Mouse (Mus musculus) CH12.LX (cell line): ENCODE measurements at regions not wholly inside any gene's neighbourhood (a gene's known extent, or its start where the extent isn't known, plus 50 kb on each side); places are given as distances from the start of the nearest gene placed in this dataset.

Source experiments
- DNase-seq: peaks from one replicate; pipeline ENCODE4 v3.0.0-alpha.2; 2013; ENCODE audit errors: extremely low read depth
- H3K27ac ChIP-seq: 2 replicates; pipeline ENCODE4 v1.5.1; 2012; ENCODE audit warnings: low read depth, mild to moderate bottlenecking, control low read depth, moderate library complexity; ENCODE audit not compliant: insufficient read depth
- H3K27me3 ChIP-seq: replicated peaks from 2 replicates; pipeline ENCODE3; 2012; ENCODE audit warnings: inconsistent platforms
- H3K36me3 ChIP-seq, 2 experiments: replicated peaks in 1 of 2; 2 replicates each; pipeline versions ENCODE3 to v1.6.1; 2012; ENCODE audit warnings: inconsistent platforms in 1 of 2, low read length in 1 of 2, mild to moderate bottlenecking in 1 of 2, mixed read lengths in 1 of 2, moderate library complexity in 1 of 2; ENCODE audit not compliant: control insufficient read depth in 1 of 2, insufficient read depth in 1 of 2
- H3K4me1 ChIP-seq, 2 experiments: 2 replicates each; pipeline ENCODE4 v1.6.1; 2012; ENCODE audit warnings: inconsistent platforms in 1 of 2, moderate library complexity in 1 of 2; ENCODE audit not compliant: insufficient read depth in 2 of 2, control insufficient read depth in 1 of 2
- H3K4me2 ChIP-seq: 2 replicates; pipeline ENCODE4 v1.6.1; 2012; ENCODE audit warnings: low read depth, mild to moderate bottlenecking, control low read depth; ENCODE audit not compliant: poor library complexity, insufficient read depth, severe bottlenecking
- H3K4me3 ChIP-seq, 3 experiments: fragments of 150-350 bp in 1 of 3; sonication (generic) in 1 of 3; replicated peaks in 1 of 3; 2 replicates each; pipeline versions ENCODE3 to v1.5.1; 2011 to 2012; ENCODE audit warnings: low read depth in 2 of 3, low read length in 2 of 3, mild to moderate bottlenecking in 2 of 3, moderate library complexity in 2 of 3, control low read depth in 1 of 3, improper control_type of control experiment in 1 of 3, inconsistent platforms in 1 of 3, mixed read lengths in 1 of 3; ENCODE audit not compliant: poor library complexity in 1 of 3
- H3K79me2 ChIP-seq: replicated peaks from 2 replicates; pipeline ENCODE4 v1.6.1; 2012; ENCODE audit warnings: mild to moderate bottlenecking, moderate library complexity; ENCODE audit not compliant: control insufficient read depth, poor library complexity, insufficient read depth, severe bottlenecking; ENCODE audit errors: extremely low read depth
- H3K9ac ChIP-seq: 2 replicates; pipeline ENCODE4 v1.6.1; 2012; ENCODE audit warnings: low read depth, mild to moderate bottlenecking, control low read depth, moderate library complexity; ENCODE audit not compliant: insufficient read depth
- H3K9me3 ChIP-seq: replicated peaks from 2 replicates; pipeline ENCODE3; 2012; ENCODE audit warnings: low read length, inconsistent platforms, mixed read lengths
- CHD2 ChIP-seq: IDR thresholded peaks from 2 replicates; pipeline ENCODE4 v1.6.1; 2011; ENCODE audit warnings: low read length, improper control_type of control experiment
- E2F4 ChIP-seq: IDR thresholded peaks from 2 replicates; pipeline ENCODE4 v1.6.1; 2011; ENCODE audit warnings: low read depth, low read length, improper control_type of control experiment; ENCODE audit not compliant: insufficient replicate concordance
- EP300 ChIP-seq: IDR thresholded peaks from 2 replicates; pipeline ENCODE4 v1.6.1; 2011; ENCODE audit warnings: low read length, improper control_type of control experiment
- ETS1 ChIP-seq: conservative IDR thresholded peaks from 2 replicates; pipeline ENCODE4 v1.6.1; 2012; ENCODE audit warnings: low read depth, mild to moderate bottlenecking, inconsistent platforms, low read length, improper control_type of control experiment, moderate library complexity
- HCFC1 ChIP-seq: IDR thresholded peaks from 2 replicates; pipeline ENCODE4 v1.6.1; 2012; ENCODE audit warnings: low read depth, mild to moderate bottlenecking, inconsistent platforms, low read length, improper control_type of control experiment
- IRF4 ChIP-seq: IDR thresholded peaks from 2 replicates; pipeline ENCODE4 v1.6.1; 2014; ENCODE audit warnings: low read depth, mild to moderate bottlenecking, inconsistent platforms, low read length, improper control_type of control experiment
- MAZ ChIP-seq: IDR thresholded peaks from 2 replicates; pipeline ENCODE4 v1.6.1; 2012; ENCODE audit warnings: low read depth, mild to moderate bottlenecking, inconsistent platforms, low read length, improper control_type of control experiment, moderate library complexity
- MXI1 ChIP-seq: IDR thresholded peaks from 2 replicates; pipeline ENCODE4 v1.6.1; 2011; ENCODE audit warnings: mild to moderate bottlenecking, low read depth, low read length, improper control_type of control experiment
- PAX5 ChIP-seq: IDR thresholded peaks from 2 replicates; pipeline ENCODE4 v1.6.1; 2012; ENCODE audit warnings: low read length, inconsistent platforms, mixed read lengths
- POLR2A ChIP-seq: IDR thresholded peaks from 2 replicates; pipeline ENCODE4 v1.6.1; 2011; ENCODE audit warnings: low read depth, mild to moderate bottlenecking, improper control_type of control experiment, low read length
- SMC3 ChIP-seq: IDR thresholded peaks from 2 replicates; pipeline ENCODE4 v1.6.1; 2011; ENCODE audit warnings: low read depth, low read length, improper control_type of control experiment
- TBP ChIP-seq: conservative IDR thresholded peaks from 2 replicates; pipeline ENCODE4 v1.6.1; 2011; ENCODE audit warnings: low read depth, low read length, improper control_type of control experiment
- ZC3H11A ChIP-seq: IDR thresholded peaks from 2 replicates; pipeline ENCODE4 v1.6.1; 2012; ENCODE audit warnings: low read depth, mild to moderate bottlenecking, inconsistent platforms, low read length, improper control_type of control experiment
- ZMIZ1 ChIP-seq: IDR thresholded peaks from 2 replicates; pipeline ENCODE4 v1.6.1; 2012; ENCODE audit warnings: low read depth, mild to moderate bottlenecking, inconsistent platforms, low read length, improper control_type of control experiment
- dilution Hi-C: fragments of 300-500 bp; cut with MboI; formaldehyde crosslinking; loops from 2 replicates; pipeline ENCODE4 v1.14.3; 2020; ENCODE audit warnings: low sequenced_read_pairs; ENCODE audit not compliant: extremely low pct_unique_long_range_greater_than_20kb, extremely low pct_ligation_motif_present
- in situ Hi-C: fragments of 300-500 bp; cut with MboI; formaldehyde crosslinking; loops from 3 replicates; pipeline ENCODE4 v1.14.3; 2019; ENCODE audit warnings: low sequenced_read_pairs, low pct_ligation_motif_present, low pct_unique_long_range_greater_than_20kb, mixed read lengths

DNA sequence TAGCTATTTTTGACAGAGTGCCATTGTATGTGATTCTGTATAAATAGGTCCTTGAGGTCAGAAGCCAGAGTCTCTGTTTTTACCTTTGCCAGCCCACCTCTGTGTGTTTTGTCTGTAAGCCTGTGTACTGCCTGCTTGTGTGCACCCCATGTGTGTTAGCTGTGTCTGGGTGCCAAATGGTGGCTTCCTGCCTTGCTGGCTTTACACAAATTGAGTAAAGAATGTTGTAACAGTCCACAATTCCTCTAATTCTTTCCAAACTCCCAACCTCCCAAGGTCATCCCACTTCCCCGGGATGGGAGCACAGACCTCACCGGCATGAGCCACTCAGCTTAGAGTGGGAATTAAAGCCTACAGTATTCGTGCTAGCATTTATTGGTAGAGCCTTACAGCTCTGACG, 125.5 kb upstream of the Slit3 start:
- TF ChIP-seq E2F4 (no peak), EP300 (no peak), ETS1 (no peak), PAX5 (no peak), MXI1 (no peak), TBP (no peak), IRF4 (no peak)
- H3K4me2 ChIP-seq: no peak overlapping the region
- dilution Hi-C loops: no loop called here
- no peaks in the 10 kb centered on the region for H3K9me3 ChIP-seq
- H3K27me3 ChIP-seq: peaks cover 2% of the 10 kb centered on the region
- H3K4me3 ChIP-seq: no peak overlapping the region
- no peak overlapping the region for H3K9ac ChIP-seq
- H3K36me3 ChIP-seq: no peaks in the 10 kb centered on the region
- H3K79me2 ChIP-seq: no peaks in the 10 kb centered on the region
- in situ Hi-C loops: no loop called here
- H3K4me1 ChIP-seq: no peaks in the 10 kb centered on the region
- no peak overlapping the region for H3K27ac ChIP-seq
- DNase-seq: no peak

DNA sequence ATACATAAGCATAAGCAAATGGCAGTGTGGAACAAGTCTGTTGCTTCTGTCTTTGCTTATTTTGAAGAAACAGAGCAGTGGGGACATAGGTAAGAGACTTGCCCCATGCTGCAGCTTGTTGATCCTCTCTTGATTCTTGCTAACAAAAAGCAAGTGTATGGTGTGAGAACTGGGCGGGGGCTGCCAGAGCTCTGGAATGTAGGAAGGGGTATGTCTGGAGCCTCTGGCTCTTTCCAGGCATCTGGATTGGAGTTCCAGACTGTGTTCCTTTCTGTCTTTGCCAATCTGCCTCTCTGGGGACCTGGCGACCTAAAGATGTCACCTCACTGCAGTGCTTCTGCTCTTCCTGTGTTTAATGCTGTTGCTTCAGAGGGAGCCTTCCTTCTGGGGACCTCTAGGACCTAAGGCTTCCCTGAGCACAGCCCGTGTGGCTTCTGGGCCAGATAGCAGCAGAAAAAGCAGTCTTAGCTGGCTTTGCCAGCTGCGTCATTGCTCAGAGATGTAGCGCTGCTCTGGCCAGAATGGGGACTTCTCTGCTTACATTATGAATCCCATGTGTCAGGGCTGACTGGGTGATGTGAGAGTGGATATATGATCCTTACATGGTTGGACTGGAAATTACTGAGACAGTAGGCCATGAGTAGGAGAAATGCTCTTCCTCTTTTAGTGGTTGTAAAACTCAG, 138.1 kb upstream of the Slit3 start:
- in situ Hi-C loops (no loop called here), dilution Hi-C loops (no loop called here)
- no peaks in the 10 kb centered on the region for H3K79me2 ChIP-seq
- no peaks in the 10 kb centered on the region for H3K9me3 ChIP-seq
- no peak overlapping the region for H3K9ac ChIP-seq
- peaks cover 0 to 8% of the 10 kb centered on the region in 2 experiments; a peak in 2 of 4 replicates for H3K4me1 ChIP-seq
- no peaks in the 10 kb centered on the region for H3K27me3 ChIP-seq
- H3K4me3 ChIP-seq: no peak overlapping the region
- peak; percentile 6 for DNase-seq
- no peak overlapping the region for H3K4me2 ChIP-seq
- TF ChIP-seq HCFC1: no peak
- TF ChIP-seq POLR2A: no peak
- no peaks in the 10 kb centered on the region for H3K36me3 ChIP-seq
- no peak overlapping the region for H3K27ac ChIP-seq

DNA sequence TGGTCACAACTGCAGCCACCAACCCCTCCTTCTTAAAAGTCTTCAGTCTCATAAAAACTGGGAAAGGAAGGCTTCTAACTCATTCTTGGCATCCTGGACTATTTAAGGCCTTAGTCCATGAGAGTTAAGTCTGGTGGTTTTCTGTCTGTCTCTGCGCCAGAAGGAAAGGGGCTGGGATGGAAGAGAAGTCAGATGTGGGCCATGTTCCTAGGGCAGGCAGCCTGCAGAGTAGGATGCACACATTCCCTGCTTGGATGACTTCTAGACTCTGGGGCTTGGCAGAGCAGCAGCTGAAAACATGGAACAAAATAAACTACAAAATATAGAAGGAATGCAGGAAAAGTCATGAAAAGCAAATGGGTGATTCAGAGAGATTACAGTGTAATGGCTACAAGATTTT, 140.8 kb upstream of the Slit3 start:
- Histone ChIP-seq H3K4me3 (no peak overlapping the region), H3K4me2 (no peak overlapping the region), H3K27me3 (no peaks in the 10 kb centered on the region), H3K9ac (no peak overlapping the region), H3K9me3 (no peaks in the 10 kb centered on the region), H3K79me2 (no peaks in the 10 kb centered on the region), H3K27ac (no peak overlapping the region), H3K36me3 (no peaks in the 10 kb centered on the region), H3K4me1 (peaks cover 0 to 22% of the 10 kb centered on the region in 2 experiments; a peak in 3 of 4 replicates)
- DNase-seq: no peak
- dilution Hi-C loops: no loop called here
- TF ChIP-seq ZC3H11A (no peak), ZMIZ1 (no peak), CHD2 (no peak), SMC3 (no peak), MXI1 (no peak), MAZ (no peak)
- in situ Hi-C loops: no loop called here
